Mouse (Mus musculus) heart, adult 2 months (tissue): ENCODE results near the gene Rbm44.

Experiments used
- CTCF ChIP-seq: fragments of 200-600 bp; IDR thresholded peaks from 2 replicates; pipeline ENCODE4 v1.8.1; 2022; ENCODE audit warnings: antibody characterized with exemption, mild to moderate bottlenecking, moderate library complexity
- EP300 ChIP-seq: fragments of 200-500 bp; IDR thresholded peaks from 2 replicates; pipeline ENCODE4 v1.6.1; 2011; ENCODE audit warnings: low read depth, low read length, control low read depth; ENCODE audit not compliant: insufficient read depth
- POLR2A ChIP-seq: fragments of 200-500 bp; IDR thresholded peaks from 2 replicates; pipeline ENCODE4 v1.6.1; 2011; ENCODE audit warnings: mild to moderate bottlenecking, low read depth, low read length, control low read depth; ENCODE audit not compliant: insufficient read depth

- TF ChIP-seq EP300 (no peak), POLR2A (no peak), CTCF (no peak)
Measured at GRCm38 (mm10) chr1:91201122-91201521, 56.2 kb downstream of the Rbm44 start.
